Mouse (Mus musculus) embryo, embryonic 10.5 days (tissue): ENCODE measurements at regions not wholly inside any gene's neighbourhood (a gene's known extent, or its start where the extent isn't known, plus 50 kb on each side); places are given as distances from the start of the nearest gene placed in this dataset.

ENCODE experiments used
- DNase-seq: peaks from one replicate; pipeline ENCODE4 v3.0.0-alpha.2; 2015; ENCODE audit warnings: low spot score

- no peak for DNase-seq
Observed at GRCm38 (mm10) chr11:8377301-8377700, 287.0 kb downstream of the Tns3 start.

DNA sequence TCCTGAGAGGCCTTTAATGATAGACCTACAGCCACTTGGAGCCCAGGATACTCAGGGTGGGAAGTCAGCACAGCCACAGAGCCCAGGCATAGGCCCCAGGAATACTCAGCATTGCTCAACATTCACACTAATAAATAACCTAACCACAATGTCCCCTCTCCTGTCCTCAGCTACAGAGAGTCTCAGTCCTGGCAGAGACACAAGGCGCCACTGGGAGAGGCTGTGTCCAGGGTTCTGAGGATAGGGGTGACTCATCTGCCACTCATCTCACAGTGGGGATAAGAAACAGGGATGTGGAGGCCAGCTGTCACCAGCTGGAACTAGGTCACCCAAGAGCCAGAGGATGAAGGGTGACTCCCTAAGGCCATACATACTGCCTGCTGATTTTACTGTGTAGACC is 298.8 kb downstream of the Tns3 start:
- no peak for DNase-seq

DNA sequence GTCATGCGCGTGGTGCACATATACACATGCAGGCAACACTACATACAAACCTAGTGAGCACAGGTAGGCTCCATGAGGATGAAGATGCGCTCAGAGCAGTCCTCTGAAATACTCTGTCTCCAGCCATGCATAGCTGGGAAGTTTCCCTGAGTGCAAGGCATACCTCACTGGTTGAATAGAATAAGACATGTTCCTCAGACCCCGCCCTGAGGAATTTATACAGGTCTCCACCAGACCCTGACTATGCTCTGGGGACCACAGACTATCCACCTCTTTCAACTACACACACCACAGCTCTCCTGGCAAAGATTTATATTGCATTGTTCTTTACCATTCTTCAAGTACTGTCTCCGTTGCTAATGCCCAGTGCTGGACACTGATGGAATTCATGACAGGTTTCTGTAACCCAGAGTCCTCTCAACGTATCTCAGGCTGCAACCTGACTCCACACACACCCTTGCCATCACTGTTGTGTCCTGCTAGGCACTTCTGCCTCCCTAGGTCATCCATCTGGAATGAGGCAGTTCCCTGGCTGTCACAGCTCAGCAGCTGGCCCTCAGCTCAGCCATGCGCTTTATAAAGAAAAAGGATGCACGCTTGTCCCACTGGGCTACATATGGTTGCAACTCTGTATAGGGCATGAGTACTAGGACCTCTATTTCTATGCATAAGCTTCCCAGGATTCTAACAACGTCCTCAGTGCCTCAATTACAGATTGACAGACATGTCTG is 299.5 kb downstream of the Tns3 start:
- no peak for DNase-seq

GRCm38 (mm10) chr11:8344938-8345337 is 319.4 kb downstream of the Tns3 start:
- DNase-seq, result no peak

- peak; percentile 74 for DNase-seq
Observed at GRCm38 (mm10) chr11:8302347-8303188, 361.8 kb downstream of the Tns3 start.

DNA sequence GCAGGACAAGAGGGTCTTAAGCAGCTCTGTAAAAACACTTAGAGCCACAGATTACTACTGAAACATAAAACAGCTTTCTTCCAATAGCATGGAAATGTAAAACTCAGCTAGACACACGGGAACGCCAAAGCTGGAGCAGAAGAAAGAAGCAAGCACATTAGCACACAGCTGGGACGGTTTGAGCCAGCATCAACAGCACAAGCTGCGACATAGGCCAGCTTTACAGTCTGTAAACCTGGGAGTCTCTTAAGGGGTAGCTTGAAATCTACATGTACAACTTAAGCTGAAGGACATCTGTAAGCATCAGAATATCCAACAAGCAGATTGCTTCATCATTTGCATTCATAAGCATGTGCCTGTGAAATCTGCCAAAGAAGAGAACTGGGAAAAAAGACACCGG is 366.9 kb downstream of the Tns3 start:
- DNase-seq, result no peak

DNA sequence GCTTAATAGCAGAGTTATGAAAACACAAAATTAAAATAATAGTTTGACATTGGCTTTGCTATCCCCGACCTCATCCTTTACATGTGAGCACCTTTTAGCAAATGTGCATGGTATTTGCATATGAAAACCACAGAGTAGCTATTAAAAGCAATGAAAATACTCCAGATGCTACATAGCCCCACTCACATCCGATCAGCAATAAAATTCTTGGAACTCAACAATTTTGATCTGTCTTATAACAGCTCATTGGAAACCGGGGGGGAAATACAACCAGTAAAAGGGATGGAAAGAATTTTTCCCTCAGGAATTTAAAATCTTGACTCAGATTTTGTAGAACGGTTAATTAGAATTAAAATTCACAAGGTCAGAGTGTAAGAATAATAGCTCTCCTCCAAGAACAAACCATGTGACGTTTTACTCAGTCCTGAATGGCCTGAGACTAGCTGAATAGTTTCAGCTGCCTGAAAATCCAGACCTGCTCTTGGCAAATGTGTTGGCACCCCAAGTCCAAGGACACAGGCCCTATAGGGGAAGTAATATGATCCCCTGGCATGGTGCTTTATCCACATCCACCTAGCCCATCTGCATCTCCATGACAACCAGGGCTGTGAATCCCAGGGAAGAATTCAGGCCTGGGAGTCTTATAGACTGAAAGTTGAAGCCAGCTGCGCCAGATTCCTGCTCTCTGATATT is 370.9 kb downstream of the Tns3 start:
- DNase-seq, result peak; percentile 60

DNA sequence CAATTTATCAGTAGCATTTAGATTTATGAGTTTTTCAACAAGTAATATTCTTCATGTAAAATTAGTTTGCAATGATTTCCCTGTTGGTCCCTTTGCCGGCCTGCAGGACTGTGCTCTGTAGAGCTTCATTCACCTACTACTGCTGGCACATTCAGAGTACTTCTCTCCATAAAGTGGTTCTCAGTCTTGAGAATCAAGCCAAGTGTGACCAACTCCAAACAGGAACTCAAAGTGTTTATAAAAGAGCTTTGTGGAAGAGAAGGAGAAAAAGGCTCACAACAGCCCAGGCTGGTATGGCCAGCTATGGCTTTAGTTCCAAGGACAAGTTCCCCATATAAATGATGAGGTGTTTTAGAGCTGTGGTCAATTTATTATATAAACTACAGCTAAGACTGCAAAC is 379.1 kb downstream of the Tns3 start:
- no peak for DNase-seq

GRCm38 (mm10) chr11:8275203-8275602 is 389.1 kb downstream of the Tns3 start:
- DNase-seq, result no peak

DNA sequence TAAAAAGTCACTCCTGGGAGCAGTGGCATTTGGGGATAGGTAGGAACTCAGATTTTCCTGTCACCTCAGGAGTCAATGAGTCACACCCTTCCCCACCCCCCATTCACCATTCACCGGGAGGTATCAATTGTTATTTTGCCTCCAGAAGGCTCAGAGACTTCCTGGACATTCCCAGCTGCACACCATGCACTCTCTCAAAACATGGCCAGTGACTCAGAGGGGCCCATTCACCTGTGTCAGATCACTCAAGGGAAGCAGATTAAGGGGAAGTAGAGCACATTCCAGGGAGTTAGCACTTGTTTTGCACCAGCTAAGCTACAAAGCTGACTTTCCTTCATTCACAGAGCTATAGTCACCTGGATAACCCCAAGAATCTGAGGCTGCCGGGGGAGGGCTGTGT is 395.2 kb downstream of the Tns3 start:
- DNase-seq, result no peak

DNA sequence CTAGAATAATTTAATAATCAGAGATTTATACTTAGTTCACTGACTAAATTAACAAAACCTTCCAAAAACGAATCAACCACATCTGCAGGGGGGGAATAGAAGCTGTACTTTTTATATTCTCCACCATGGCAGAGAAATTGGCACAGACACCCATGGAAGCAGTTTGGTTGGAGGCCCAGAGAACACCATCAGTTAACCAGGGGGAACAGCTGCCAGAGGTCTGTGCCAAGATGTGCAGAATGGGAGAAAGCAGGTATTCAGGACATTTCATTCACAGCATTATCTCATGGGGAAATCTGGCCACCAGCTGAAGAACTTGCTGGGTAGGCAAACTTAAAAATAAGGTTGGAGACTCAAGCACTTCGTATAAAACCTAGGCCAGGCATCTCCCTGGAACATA is 410.3 kb downstream of the Tns3 start:
- no peak for DNase-seq

- DNase-seq, result no peak
Observed at GRCm38 (mm10) chr11:8251360-8251759, 413.0 kb downstream of the Tns3 start.

DNA sequence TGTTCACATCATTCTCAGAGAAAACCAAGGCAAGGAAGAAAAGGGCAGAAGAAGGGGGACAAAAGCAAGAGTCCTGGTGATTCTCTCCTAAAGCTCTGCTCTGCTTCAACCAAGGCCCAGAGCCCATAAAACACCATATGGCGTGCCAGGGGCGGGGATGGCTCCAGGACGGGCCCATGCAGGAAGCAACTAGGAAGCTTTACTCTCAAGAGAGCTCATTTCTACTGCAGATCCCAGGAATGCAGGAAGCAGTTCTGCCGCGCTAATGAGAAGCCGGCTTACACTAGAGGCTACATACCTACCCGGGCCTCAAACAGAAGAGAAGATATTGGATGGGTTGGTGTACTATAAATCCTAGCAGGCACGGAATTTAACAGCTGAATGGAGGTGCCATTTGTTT is 414.9 kb downstream of the Tns3 start:
- DNase-seq, result no peak

DNA sequence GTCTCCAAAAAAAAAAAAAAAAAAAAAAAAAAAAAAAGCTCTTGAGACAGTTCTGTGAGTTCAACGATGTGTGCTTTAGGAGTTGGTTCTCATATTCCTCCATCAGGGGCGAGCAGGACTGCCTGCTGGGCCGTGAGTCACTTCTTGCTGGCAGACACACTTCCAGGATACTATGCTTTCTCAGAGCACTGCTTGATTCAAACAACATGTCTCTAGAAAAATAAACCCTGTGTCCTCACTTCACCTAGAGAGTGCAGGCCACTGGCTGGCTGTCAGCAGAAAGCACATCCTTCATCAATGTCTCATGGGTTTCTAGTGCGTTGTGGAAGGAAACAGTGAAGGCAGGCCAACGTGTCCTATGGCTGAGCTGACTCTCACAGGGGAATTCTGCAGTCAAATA is 416.8 kb downstream of the Tns3 start:
- DNase-seq, result peak; percentile 8

DNA sequence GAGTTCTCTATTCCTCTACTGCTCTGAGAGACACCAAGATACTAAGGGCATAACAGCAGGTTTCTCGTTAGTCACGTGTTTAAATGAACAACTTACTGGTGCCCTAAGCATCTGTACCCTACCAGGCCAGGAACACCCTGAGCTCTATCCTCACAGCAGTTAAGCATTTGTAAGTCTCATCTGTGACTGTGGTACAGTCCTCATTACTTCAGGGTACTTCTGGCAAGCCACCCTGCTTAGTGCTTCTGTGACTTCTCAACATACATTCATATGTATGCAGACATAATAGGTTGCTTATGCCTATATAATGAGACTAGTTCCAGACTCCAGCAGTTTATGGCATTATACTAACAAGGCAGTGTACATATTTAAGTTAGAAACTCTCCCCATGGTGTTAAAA is 417.3 kb downstream of the Tns3 start:
- DNase-seq, result no peak

- peak; percentile 77 for DNase-seq
Observed at GRCm38 (mm10) chr11:8245408-8246003, 418.8 kb downstream of the Tns3 start.

DNA sequence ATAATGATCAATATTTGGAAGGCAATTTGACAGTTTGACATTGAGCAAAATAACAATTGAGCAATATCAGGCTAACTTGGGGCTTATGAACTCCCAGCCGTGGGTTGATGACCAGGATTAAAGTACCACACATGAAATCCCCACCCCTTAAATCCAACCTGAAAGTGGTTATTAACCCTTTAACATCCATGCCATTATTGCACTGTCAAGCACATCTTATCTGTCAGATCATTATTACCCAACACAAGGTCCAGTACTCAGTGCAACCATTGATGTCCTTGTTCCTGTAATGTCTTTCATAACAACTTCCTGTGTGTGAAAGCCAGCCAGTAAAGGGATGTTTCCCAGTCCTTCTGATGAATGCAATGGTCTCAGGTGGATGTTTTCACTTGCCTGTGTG is 425.8 kb downstream of the Tns3 start:
- DNase-seq, result no peak

GRCm38 (mm10) chr11:8237556-8237955 is 426.8 kb downstream of the Tns3 start:
- peak; percentile 62 for DNase-seq

DNA sequence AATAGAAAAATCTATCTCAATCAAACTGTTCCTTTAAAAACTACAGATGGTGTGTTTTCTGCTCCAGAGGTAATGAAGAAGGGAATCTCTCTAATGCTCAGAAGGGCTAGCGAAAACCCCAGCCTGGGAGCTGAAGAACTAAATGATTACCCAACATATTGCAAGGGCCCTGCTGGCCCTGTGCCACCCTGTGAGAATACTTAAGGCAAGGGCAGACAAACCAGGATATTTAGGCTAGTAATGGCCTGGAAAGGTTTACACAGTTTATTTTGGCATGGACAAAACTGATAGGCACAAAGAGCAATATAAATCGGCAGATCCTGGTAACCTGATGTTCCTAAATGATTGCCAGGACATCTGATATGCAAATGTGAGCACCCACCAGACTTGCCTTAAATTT is 428.3 kb downstream of the Tns3 start:
- DNase-seq, result no peak

DNA sequence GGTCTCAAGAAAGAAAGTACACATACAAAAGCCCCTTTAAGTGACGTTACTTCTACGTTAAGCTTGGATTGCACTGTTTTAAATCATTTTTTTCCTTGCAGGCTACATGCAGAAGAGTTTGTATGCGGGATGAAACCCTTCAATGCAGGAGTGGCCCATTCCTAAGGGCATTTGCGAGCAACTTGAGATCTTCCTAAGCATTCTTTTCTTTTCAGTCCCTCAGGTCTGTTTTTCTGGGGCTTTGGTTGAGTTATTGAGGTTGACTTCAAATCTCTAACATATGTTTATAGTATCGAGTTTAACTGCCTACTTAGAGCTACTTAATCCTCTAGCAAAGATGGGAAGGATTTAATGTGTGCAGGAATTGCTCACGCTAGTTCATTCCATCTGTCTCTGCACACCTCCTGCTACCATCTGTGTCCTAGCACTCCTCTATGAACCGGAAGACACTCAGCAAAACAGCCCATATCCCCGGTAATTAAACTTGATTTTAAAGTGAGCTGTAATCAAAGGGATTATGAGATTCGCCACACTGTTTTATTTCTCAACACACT is 431.6 kb downstream of the Tns3 start:
- DNase-seq, result no peak

- no peak for DNase-seq
Observed at GRCm38 (mm10) chr11:8229787-8230186, 434.5 kb downstream of the Tns3 start.

GRCm38 (mm10) chr11:8227772-8228425 is 436.4 kb downstream of the Tns3 start:
- DNase-seq, result peak; percentile 12
